Mouse (Mus musculus): ENCODE measurements around the gene Chrna9. TPM values are rescaled to one million over a fixed set of nuclear protein-coding genes. Genes with fewer than 3 reads are reported as not detected.

The Chrna9 gene
- polyA plus RNA-seq, 1 experiment, result not detected

- H3ac ChIP-seq (ENCODE audit: control insufficient read depth, insufficient read length), result no peak overlapping the region
- no peaks in the 10 kb centered on the region for H3K36me3 ChIP-seq (ENCODE audit: control insufficient read depth, insufficient read depth)
- no peaks in the 10 kb centered on the region for H3K79me2 ChIP-seq (ENCODE audit: control insufficient read depth, insufficient read depth)
- H3K27me3 ChIP-seq (ENCODE audit: control insufficient read depth, insufficient read depth, insufficient read length), result peaks cover 5% of the 10 kb centered on the region
- H3K4me3 ChIP-seq, result no peak overlapping the region
- no peak overlapping the region for H3K4me2 ChIP-seq (ENCODE audit: low read depth)
- no peak for TF ChIP-seq MAX (IDR thresholded peaks at IDR 0.05; ENCODE audit: low read depth)
- TF ChIP-seq TCF12 (IDR thresholded peaks at IDR 0.05; ENCODE audit: insufficient read depth, poor library complexity, severe bottlenecking), result no peak
- no peak for TF ChIP-seq USF1 (IDR thresholded peaks at IDR 0.05; ENCODE audit: low read depth)
- no peak for TF ChIP-seq SRF (IDR thresholded peaks at IDR 0.05; ENCODE audit: control insufficient read depth, insufficient read length, low read depth)
Observed at GRCm38 (mm10) chr5:65920701-65921426, 13.9 kb upstream of the Chrna9 start.

GRCm38 (mm10) chr5:65921477-65922138 is 13.1 kb upstream of the Chrna9 start:
- Histone ChIP-seq H3K27me3 (ENCODE audit: control insufficient read depth, insufficient read depth, insufficient read length) (peaks cover 5% of the 10 kb centered on the region), H3ac (ENCODE audit: control insufficient read depth, insufficient read length) (no peak overlapping the region), H3K36me3 (ENCODE audit: control insufficient read depth, insufficient read depth) (no peaks in the 10 kb centered on the region), H3K4me3 (no peak overlapping the region), H3K79me2 (ENCODE audit: control insufficient read depth, insufficient read depth) (no peaks in the 10 kb centered on the region), H3K4me2 (ENCODE audit: low read depth) (no peak overlapping the region)
- TF ChIP-seq TCF12 (IDR thresholded peaks at IDR 0.05; ENCODE audit: insufficient read depth, poor library complexity, severe bottlenecking), result no peak
- TF ChIP-seq E2F4 (IDR thresholded peaks at IDR 0.05; ENCODE audit: insufficient read depth), result no peak
- no peak for TF ChIP-seq MAX (IDR thresholded peaks at IDR 0.05; ENCODE audit: low read depth)
- TF ChIP-seq POLR2AphosphoS2 (IDR thresholded peaks at IDR 0.05; ENCODE audit: insufficient read length, low read depth), result no peak
- TF ChIP-seq MYOD1 (IDR thresholded peaks at IDR 0.05; ENCODE audit: control insufficient read depth in 1 of 3, insufficient read length in 2 of 3, low read depth in 2 of 3), result no peak
- TF ChIP-seq CEBPB (IDR thresholded peaks at IDR 0.05; ENCODE audit: insufficient read depth, poor library complexity, severe bottlenecking), result no peak
- no peak for TF ChIP-seq TCF3 (IDR thresholded peaks at IDR 0.05; ENCODE audit: insufficient read length, low read depth)
- TF ChIP-seq MYOG (IDR thresholded peaks at IDR 0.05; ENCODE audit: control insufficient read depth in 1 of 3, insufficient read depth in 1 of 3, insufficient read length in 2 of 3, low read depth in 2 of 3), result no peak
- TF ChIP-seq USF1 (IDR thresholded peaks at IDR 0.05; ENCODE audit: low read depth), result no peak
- no peak for TF ChIP-seq REST (IDR thresholded peaks at IDR 0.05; ENCODE audit: insufficient read depth, insufficient read length)
- TF ChIP-seq POLR2A (IDR thresholded peaks at IDR 0.05; ENCODE audit: insufficient read length, low read depth), result no peak
- TF ChIP-seq SRF (IDR thresholded peaks at IDR 0.05; ENCODE audit: control insufficient read depth, insufficient read length, low read depth), result no peak

GRCm38 (mm10) chr5:65926666-65927065 is 8.1 kb upstream of the Chrna9 start:
- TF ChIP-seq MYOD1 (IDR thresholded peaks at IDR 0.05; ENCODE audit: control insufficient read depth in 1 of 3, insufficient read length in 2 of 3, low read depth in 2 of 3) (no peak), E2F4 (IDR thresholded peaks at IDR 0.05; ENCODE audit: insufficient read depth) (no peak), CEBPB (IDR thresholded peaks at IDR 0.05; ENCODE audit: insufficient read depth, poor library complexity, severe bottlenecking) (no peak), TCF12 (IDR thresholded peaks at IDR 0.05; ENCODE audit: insufficient read depth, poor library complexity, severe bottlenecking) (no peak), SRF (IDR thresholded peaks at IDR 0.05; ENCODE audit: control insufficient read depth, insufficient read length, low read depth) (no peak), MYOG (IDR thresholded peaks at IDR 0.05; ENCODE audit: control insufficient read depth in 1 of 3, insufficient read depth in 1 of 3, insufficient read length in 2 of 3, low read depth in 2 of 3) (no peak), MAX (IDR thresholded peaks at IDR 0.05; ENCODE audit: low read depth) (no peak), POLR2A (IDR thresholded peaks at IDR 0.05; ENCODE audit: insufficient read length, low read depth) (no peak), REST (IDR thresholded peaks at IDR 0.05; ENCODE audit: insufficient read depth, insufficient read length) (no peak), USF1 (IDR thresholded peaks at IDR 0.05; ENCODE audit: low read depth) (no peak), TCF3 (IDR thresholded peaks at IDR 0.05; ENCODE audit: insufficient read length, low read depth) (no peak), POLR2AphosphoS2 (IDR thresholded peaks at IDR 0.05; ENCODE audit: insufficient read length, low read depth) (no peak)
- peaks cover 5% of the 10 kb centered on the region for H3K27me3 ChIP-seq (ENCODE audit: control insufficient read depth, insufficient read depth, insufficient read length)
- H3K4me3 ChIP-seq, result no peak overlapping the region
- H3K36me3 ChIP-seq (ENCODE audit: control insufficient read depth, insufficient read depth), result no peaks in the 10 kb centered on the region
- H3K4me2 ChIP-seq (ENCODE audit: low read depth), result no peak overlapping the region
- H3K79me2 ChIP-seq (ENCODE audit: control insufficient read depth, insufficient read depth), result no peaks in the 10 kb centered on the region
- H3ac ChIP-seq (ENCODE audit: control insufficient read depth, insufficient read length), result no peak overlapping the region

GRCm38 (mm10) chr5:65929162-65929561 is 5.6 kb upstream of the Chrna9 start:
- H3K4me3 ChIP-seq, result no peak overlapping the region
- no peaks in the 10 kb centered on the region for H3K36me3 ChIP-seq (ENCODE audit: control insufficient read depth, insufficient read depth)
- TF ChIP-seq TCF3 (IDR thresholded peaks at IDR 0.05; ENCODE audit: insufficient read length, low read depth) (no peak), POLR2A (IDR thresholded peaks at IDR 0.05; ENCODE audit: insufficient read length, low read depth) (no peak), POLR2AphosphoS2 (IDR thresholded peaks at IDR 0.05; ENCODE audit: insufficient read length, low read depth) (no peak), USF1 (IDR thresholded peaks at IDR 0.05; ENCODE audit: low read depth) (no peak), CEBPB (IDR thresholded peaks at IDR 0.05; ENCODE audit: insufficient read depth, poor library complexity, severe bottlenecking) (no peak), MYOD1 (IDR thresholded peaks at IDR 0.05; ENCODE audit: control insufficient read depth in 1 of 3, insufficient read length in 2 of 3, low read depth in 2 of 3) (no peak), MYOG (IDR thresholded peaks at IDR 0.05; ENCODE audit: control insufficient read depth in 1 of 3, insufficient read depth in 1 of 3, insufficient read length in 2 of 3, low read depth in 2 of 3) (no peak), TCF12 (IDR thresholded peaks at IDR 0.05; ENCODE audit: insufficient read depth, poor library complexity, severe bottlenecking) (no peak), MAX (IDR thresholded peaks at IDR 0.05; ENCODE audit: low read depth) (no peak), REST (IDR thresholded peaks at IDR 0.05; ENCODE audit: insufficient read depth, insufficient read length) (no peak), SRF (IDR thresholded peaks at IDR 0.05; ENCODE audit: control insufficient read depth, insufficient read length, low read depth) (no peak), E2F4 (IDR thresholded peaks at IDR 0.05; ENCODE audit: insufficient read depth) (no peak)
- H3K79me2 ChIP-seq (ENCODE audit: control insufficient read depth, insufficient read depth), result no peaks in the 10 kb centered on the region
- H3ac ChIP-seq (ENCODE audit: control insufficient read depth, insufficient read length), result no peak overlapping the region
- peaks cover 5% of the 10 kb centered on the region for H3K27me3 ChIP-seq (ENCODE audit: control insufficient read depth, insufficient read depth, insufficient read length)
- no peak overlapping the region for H3K4me2 ChIP-seq (ENCODE audit: low read depth)
